Mouse (Mus musculus) E14TG2a.4 (cell line): Measurements from ENCODE around the gene Ifngr1.

ENCODE experiments used
- CTCF ChIP-seq: conservative IDR thresholded peaks from 2 replicates; pipeline ENCODE4 v1.5.1; 2014; ENCODE audit warnings: low read length
- NANOG ChIP-seq: IDR thresholded peaks from 2 replicates; pipeline ENCODE4 v1.6.1; 2014; ENCODE audit warnings: borderline replicate concordance, low read length, mixed read lengths
- POU5F1 ChIP-seq: IDR thresholded peaks from 2 replicates; pipeline ENCODE4 v1.6.1; 2014; ENCODE audit warnings: low read length, borderline replicate concordance

DNA sequence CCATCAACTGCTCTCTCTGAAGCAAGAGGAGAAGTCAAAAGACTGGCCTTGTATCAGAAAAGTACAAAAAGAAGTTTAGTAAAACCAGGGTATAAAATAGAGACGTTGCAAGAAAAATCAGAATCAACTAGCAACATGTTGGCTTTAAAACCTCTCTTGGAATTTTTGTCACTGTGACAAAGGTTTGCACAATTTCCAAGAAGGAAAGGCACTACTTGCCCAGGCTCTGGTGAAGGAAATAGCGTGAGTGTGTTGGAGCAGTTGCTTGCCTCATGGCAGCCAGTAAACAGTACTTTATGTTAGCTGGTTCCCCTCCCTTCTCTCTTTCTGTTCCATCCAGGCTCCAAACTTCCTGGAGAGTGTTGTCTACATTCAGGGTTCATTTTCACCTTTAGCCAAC, 43.3 kb upstream of the Ifngr1 start:
- TF ChIP-seq CTCF (no peak), POU5F1 (no peak), NANOG (no peak)
